Mouse (Mus musculus) neural tube, embryonic 11.5 days (tissue): ENCODE results near the gene Gas8. TPM values are rescaled to one million over a fixed set of nuclear protein-coding genes. Genes with fewer than 3 reads are reported as not detected.
"Not testable (repeated sequence)": the region's sequence is repeated elsewhere in the genome, so short reads cannot be mapped to it uniquely, and the experiment has no call there.

Experiments used
- ATAC-seq: fragments of 200-750 bp; cut with Nextera tagmentation; 2 replicates; pipeline ENCODE4 v1.8.0; 2017; ENCODE audit warnings: moderate number of reproducible peaks, mild to moderate bottlenecking, moderate TSS enrichment, moderate library complexity; ENCODE audit not compliant: insufficient read depth, low FRiP score, low TSS enrichment
- DNase-seq: peaks from one replicate; pipeline ENCODE4 v3.0.0-alpha.2; 2015; ENCODE audit warnings: low spot score
- H3K27ac ChIP-seq: fragments of 300-500 bp; sonication (generic); 2 replicates; pipeline ENCODE4 v1.5.1; 2014; ENCODE audit warnings: low read depth, mild to moderate bottlenecking, low read length
- H3K27me3 ChIP-seq: fragments of 300-500 bp; sonication (generic); 2 replicates; pipeline ENCODE4 v1.6.1; 2014; ENCODE audit warnings: mild to moderate bottlenecking, low read length, mixed read lengths; ENCODE audit not compliant: control insufficient read depth, insufficient read depth
- H3K36me3 ChIP-seq: fragments of 300-500 bp; sonication (generic); 2 replicates; pipeline ENCODE4 v1.6.1; 2014; ENCODE audit warnings: mild to moderate bottlenecking, low read length, moderate library complexity, mixed read lengths; ENCODE audit not compliant: control insufficient read depth, insufficient read depth
- H3K4me1 ChIP-seq: fragments of 300-500 bp; sonication (generic); 2 replicates; pipeline ENCODE4 v1.6.1; 2014; ENCODE audit warnings: low read length, mixed read lengths; ENCODE audit not compliant: control insufficient read depth, insufficient read depth
- H3K4me2 ChIP-seq: fragments of 300-500 bp; sonication (generic); 2 replicates; pipeline ENCODE4 v1.6.1; 2014; ENCODE audit warnings: low read depth, mild to moderate bottlenecking, moderate library complexity
- H3K4me3 ChIP-seq: fragments of 300-500 bp; sonication (generic); 2 replicates; pipeline ENCODE4 v1.5.1; 2014; ENCODE audit warnings: low read depth, low read length
- H3K9ac ChIP-seq: fragments of 300-500 bp; sonication (generic); 2 replicates; pipeline ENCODE4 v1.6.1; 2014; ENCODE audit warnings: mild to moderate bottlenecking, low read length
- H3K9me3 ChIP-seq: fragments of 300-500 bp; sonication (generic); 2 replicates; pipeline ENCODE4 v1.6.1; 2016; ENCODE audit warnings: low read length; ENCODE audit not compliant: control insufficient read depth
- WGBS: fragments of 180-500 bp; shearing (Covaris S2); extraction: QIAGEN DNeasy Blood & Tissue Kit; methylation state at CpG from one replicate; pipeline ENCODE4 v1.1.7; 2014; 5-methylcytosine and 5-hydroxymethylcytosine counted together
- polyA plus RNA-seq: library from polyadenylated mRNA; unstranded; fragments of >200 nt; fragmentation: Nextera tagmentation; extraction: Ambion mirVana; gene quantifications from 2 replicates; pipeline ENCODE4 v1.2.1, GENCODE M21; 2014

The Gas8 gene
- polyA plus RNA-seq, 1 experiment from 2014 or later: 39.0 TPM

GRCm38 (mm10) chr8:123507153-123507552 is 11.5 kb upstream of the Gas8 start:
- WGBS: 94% methylated on average over 5 of the region's 5 CpGs
- Histone ChIP-seq H3K9ac (no peak overlapping the region), H3K4me1 (no peaks in the 10 kb centered on the region), H3K4me2 (no peak overlapping the region), H3K27ac (no peak overlapping the region), H3K9me3 (no peaks in the 10 kb centered on the region), H3K4me3 (no peak overlapping the region), H3K27me3 (no peaks in the 10 kb centered on the region), H3K36me3 (peaks cover 17% of the 10 kb centered on the region)
- ATAC-seq: no peak
- DNase-seq: no peak

DNA sequence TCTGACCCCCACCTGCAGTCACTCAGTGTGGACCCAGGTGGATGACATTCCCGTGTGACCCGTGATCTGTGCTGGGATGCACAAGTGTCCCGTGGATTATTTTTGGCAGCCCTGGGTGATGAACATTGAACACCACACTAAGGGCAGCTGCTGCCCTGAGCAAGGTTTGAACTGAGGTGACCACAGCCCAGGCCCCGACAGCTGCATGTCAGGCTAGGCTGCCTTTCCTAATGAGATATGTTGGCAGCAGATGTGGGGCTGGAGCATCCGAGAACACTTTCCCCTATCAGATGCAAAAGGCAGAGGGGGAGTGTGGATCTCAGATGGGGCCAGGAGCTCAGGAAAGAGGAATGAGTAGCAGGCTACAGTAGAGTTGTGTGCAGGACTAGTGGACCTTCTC is 7.8 kb upstream of the Gas8 start:
- no peak overlapping the region for H3K27ac ChIP-seq
- no peaks in the 10 kb centered on the region for H3K27me3 ChIP-seq
- no peak overlapping the region for H3K4me2 ChIP-seq
- H3K4me3 ChIP-seq: no peak overlapping the region
- H3K36me3 ChIP-seq: peaks cover 4% of the 10 kb centered on the region
- no peaks in the 10 kb centered on the region for H3K9me3 ChIP-seq
- WGBS: 79% methylated on average over 5 of the region's 5 CpGs
- ATAC-seq (no peak), DNase-seq (no peak)
- no peak overlapping the region for H3K9ac ChIP-seq
- H3K4me1 ChIP-seq: 0 out of 2 replicates have a peak, but pooled peaks cover 2% of the 10 kb centered on the region

GRCm38 (mm10) chr8:123514136-123514535 is 4.5 kb upstream of the Gas8 start:
- no peaks in the 10 kb centered on the region for H3K27me3 ChIP-seq
- no peaks in the 10 kb centered on the region for H3K9me3 ChIP-seq
- WGBS: 3% methylated on average over 9 of the region's 9 CpGs

GRCm38 (mm10) chr8:123514781-123515539 is 3.7 kb upstream of the Gas8 start, which contains the start of gene Dbndd1:
Gene Dbndd1 (minus strand): TSS chr8:123515463.
- no peaks in the 10 kb centered on the region for H3K9me3 ChIP-seq
- peak within 1 kb of the TSS; percentile 56 for H3K4me3 ChIP-seq
- no peaks in the 10 kb centered on the region for H3K27me3 ChIP-seq
- peak within 1 kb of the TSS; percentile 80 for H3K9ac ChIP-seq
- DNase-seq (peak; percentile 82), ATAC-seq (peak; percentile 57)
- peak within 1 kb of the TSS; percentile 42 for H3K27ac ChIP-seq
- no peaks in the 10 kb centered on the region for H3K36me3 ChIP-seq
- H3K4me2 ChIP-seq: peak within 1 kb of the TSS; percentile 53
- under 1% methylated on average over 47 of the region's 63 CpGs for WGBS
- 0 out of 2 replicates have a peak, but pooled peaks cover 7% of the 10 kb centered on the region for H3K4me1 ChIP-seq

More at GRCm38 (mm10) chr8:123514136-123514535, 4.5 kb upstream of the Gas8 start:
- peak overlapping the region; percentile 80 for H3K9ac ChIP-seq
- peak; percentile 34 for DNase-seq
- H3K36me3 ChIP-seq: no peaks in the 10 kb centered on the region
- peak overlapping the region; percentile 56 for H3K4me3 ChIP-seq
- no peak overlapping the region for H3K27ac ChIP-seq
- 0 out of 2 replicates have a peak, but pooled peaks cover 2% of the 10 kb centered on the region for H3K4me1 ChIP-seq
- ATAC-seq: no peak
- H3K4me2 ChIP-seq: peak overlapping the region; percentile 53

GRCm38 (mm10) chr8:123515540-123515897 is 3.1 kb upstream of the Gas8 start:
- H3K27ac ChIP-seq: no peak overlapping the region
- 0 out of 2 replicates have a peak, but pooled peaks cover 7% of the 10 kb centered on the region for H3K4me1 ChIP-seq

GRCm38 (mm10) chr8:123516596-123516995 is 2.0 kb upstream of the Gas8 start:
- Histone ChIP-seq H3K9me3 (no peaks in the 10 kb centered on the region), H3K9ac (no peak overlapping the region), H3K36me3 (no peaks in the 10 kb centered on the region; the same call in none of the 2 replicates), H3K4me3 (no peak overlapping the region), H3K27me3 (no peaks in the 10 kb centered on the region), H3K4me2 (no peak overlapping the region), H3K27ac (no peak overlapping the region), H3K4me1 (0 out of 2 replicates have a peak, but pooled peaks cover 7% of the 10 kb centered on the region)
- ATAC-seq (no peak), DNase-seq (no peak)
- WGBS: 44% methylated on average over 2 of the region's 2 CpGs

More at GRCm38 (mm10) chr8:123515540-123515897, 3.1 kb upstream of the Gas8 start:
- WGBS: under 1% methylated on average over 11 of the region's 11 CpGs
- DNase-seq (no peak), ATAC-seq (0 out of 2 replicates have a peak, but pooled peaks have one; percentile 10)
- Histone ChIP-seq H3K9me3 (no peaks in the 10 kb centered on the region), H3K27me3 (no peaks in the 10 kb centered on the region), H3K36me3 (no peaks in the 10 kb centered on the region; the same call in 1 of the 2 replicates), H3K4me2 (peak overlapping the region; percentile 53), H3K9ac (peak overlapping the region; percentile 33; the same call in 1 of the 2 replicates), H3K4me3 (peak overlapping the region; percentile 56)

- no peaks in the 10 kb centered on the region for H3K9me3 ChIP-seq
- WGBS: 42% methylated on average over 10 of the region's 10 CpGs
- no peaks in the 10 kb centered on the region for H3K27me3 ChIP-seq
- no peak overlapping the region; the same call in 1 of the 2 replicates for H3K4me2 ChIP-seq
- H3K36me3 ChIP-seq: peaks cover 5% of the 10 kb centered on the region
- no peak overlapping the region for H3K27ac ChIP-seq
- H3K4me3 ChIP-seq: peak overlapping the region; percentile 70
- no peak overlapping the region for H3K9ac ChIP-seq
- ATAC-seq (no peak), DNase-seq (no peak)
- H3K4me1 ChIP-seq: 0 out of 2 replicates have a peak, but pooled peaks cover 7% of the 10 kb centered on the region
Measured at GRCm38 (mm10) chr8:123518172-123518571, 462 bp upstream of the Gas8 start.

GRCm38 (mm10) chr8:123520048-123520447 is 1.4 kb downstream of the Gas8 start:
- H3K4me3 ChIP-seq: not testable (repeated sequence)

More at GRCm38 (mm10) chr8:123520048-123520447, 1.4 kb downstream of the Gas8 start:
- not testable (repeated sequence) for H3K9me3 ChIP-seq, ATAC-seq, H3K4me2 ChIP-seq, H3K36me3 ChIP-seq, DNase-seq, H3K27ac ChIP-seq, H3K27me3 ChIP-seq, H3K4me1 ChIP-seq, H3K9ac ChIP-seq
- 100% methylated on average over 1 of the region's 1 CpGs for WGBS
